Mouse (Mus musculus): Measurements from ENCODE around the gene Rgs12.

DNA sequence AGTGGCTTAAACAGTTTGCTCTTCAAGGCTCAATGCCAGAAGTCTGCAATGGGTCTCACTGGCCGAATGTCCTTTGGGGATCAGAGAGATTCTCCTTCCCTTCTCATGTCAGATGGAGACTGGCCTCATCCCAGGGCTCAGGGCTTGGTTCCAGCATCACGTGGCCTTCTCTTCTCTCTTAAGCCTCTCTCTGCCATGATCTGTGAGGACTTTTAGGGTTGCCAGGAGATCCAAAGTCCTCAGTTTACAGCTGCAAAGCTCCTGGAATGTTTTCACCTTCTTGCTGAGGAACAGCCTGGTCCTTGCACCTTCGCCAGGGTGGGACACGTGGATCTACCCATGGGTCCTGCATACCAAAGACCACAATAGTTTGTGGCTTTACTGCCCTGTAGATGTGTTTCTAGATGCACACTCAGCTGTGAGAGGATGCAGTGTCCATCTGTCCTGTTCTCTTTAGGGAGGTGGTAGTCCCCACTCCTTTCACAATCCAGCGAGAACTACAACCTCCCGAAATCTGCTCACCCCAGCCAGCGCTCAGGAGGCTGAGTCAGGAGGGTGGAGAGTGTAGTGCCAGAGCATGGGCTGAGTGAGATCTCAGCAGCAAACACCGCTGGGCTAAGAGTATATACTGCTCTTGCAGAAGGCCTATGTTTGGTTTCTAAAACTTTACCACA, 2.1 kb downstream of the Rgs12 start:
- no peak for TF ChIP-seq POLR2A (IDR thresholded peaks at IDR 0.05; ENCODE audit: insufficient read depth, low read depth, low read length)
- TF ChIP-seq EP300 (IDR thresholded peaks at IDR 0.05; ENCODE audit: insufficient read depth, low read depth, low read length), result no peak

Data from heart, adult 2 months (tissue).